Mouse (Mus musculus) right cerebral cortex, postnatal 25 days (tissue): ENCODE measurements at regions not wholly inside any gene's neighbourhood (a gene's known extent, or its start where the extent isn't known, plus 50 kb on each side); places are given as distances from the start of the nearest gene placed in this dataset.

Experiments used
- DNase-seq: peaks from one replicate; pipeline ENCODE4 v3.0.0; 2022

DNA sequence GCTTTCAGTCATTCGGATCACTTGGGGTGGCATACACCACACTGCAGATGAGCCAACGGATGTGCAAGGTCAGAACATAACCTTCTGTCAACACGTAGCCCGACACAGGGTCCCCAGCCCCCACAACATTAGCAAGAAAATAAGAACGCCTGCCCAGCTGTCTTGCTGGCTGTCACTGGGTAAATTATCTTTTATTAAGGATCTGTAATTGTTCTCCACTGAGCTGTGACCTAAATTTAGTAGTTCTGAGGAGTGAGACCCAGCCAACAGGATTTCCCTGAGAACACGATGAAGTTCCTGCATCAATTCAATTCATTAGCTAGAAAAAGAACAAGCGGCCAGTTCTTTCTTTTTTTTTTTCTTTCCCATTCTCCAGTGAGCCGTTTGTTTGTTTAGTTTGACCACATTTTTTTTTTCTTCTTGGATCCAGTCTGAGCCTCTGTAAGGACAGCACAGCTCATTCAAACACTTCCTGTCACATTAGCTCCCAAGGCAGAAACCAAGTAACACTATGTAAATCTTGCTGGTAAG is 472.5 kb upstream of the A1bg start:
- no peak for DNase-seq

- no peak for DNase-seq
These were observed 457.9 kb upstream of the A1bg start for GRCm38 (mm10) chr15:61380666-61381065.

DNA sequence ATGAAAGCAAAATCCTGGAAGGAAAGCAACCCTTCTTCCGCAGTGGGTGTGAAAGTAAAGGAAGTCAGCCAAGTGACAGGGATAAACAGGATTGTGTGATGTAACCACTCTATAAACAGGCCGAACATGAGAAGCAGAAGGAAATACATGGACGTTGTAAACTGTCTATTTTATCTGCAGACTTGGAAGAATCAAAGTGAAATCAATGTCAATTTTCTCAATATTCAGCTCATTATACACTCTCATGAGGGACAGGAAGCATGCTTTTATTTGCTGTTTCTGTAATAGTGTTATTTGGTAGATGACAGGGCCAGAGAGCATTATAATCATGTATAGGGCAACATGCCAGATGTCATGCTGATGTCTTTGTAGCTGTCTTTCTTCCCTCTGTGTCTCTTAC is 443.5 kb upstream of the A1bg start:
- DNase-seq = no peak

- no peak for DNase-seq
These were observed 442.7 kb upstream of the A1bg start for GRCm38 (mm10) chr15:61365511-61365910.

GRCm38 (mm10) chr15:61364461-61364860 is 441.6 kb upstream of the A1bg start:
- no peak for DNase-seq

DNA sequence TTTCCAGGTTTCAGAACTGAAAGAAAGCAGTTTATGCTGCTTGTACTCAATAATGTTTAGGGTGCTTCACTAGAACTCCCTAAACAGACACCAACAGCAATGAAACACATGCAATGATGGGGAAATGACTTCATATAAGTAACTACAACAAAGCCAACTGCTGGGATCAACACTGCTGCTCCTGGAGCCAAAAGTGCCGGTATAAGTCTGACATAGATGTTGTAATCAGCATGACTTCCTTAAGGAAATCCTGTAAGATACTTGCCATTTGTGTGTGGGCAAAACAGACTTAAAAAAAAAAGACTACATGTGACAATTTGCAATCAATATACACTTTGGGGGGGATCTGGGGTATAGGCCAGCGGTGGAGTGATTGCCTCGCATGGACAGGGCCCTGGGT is 438.4 kb upstream of the A1bg start:
- DNase-seq = no peak

DNA sequence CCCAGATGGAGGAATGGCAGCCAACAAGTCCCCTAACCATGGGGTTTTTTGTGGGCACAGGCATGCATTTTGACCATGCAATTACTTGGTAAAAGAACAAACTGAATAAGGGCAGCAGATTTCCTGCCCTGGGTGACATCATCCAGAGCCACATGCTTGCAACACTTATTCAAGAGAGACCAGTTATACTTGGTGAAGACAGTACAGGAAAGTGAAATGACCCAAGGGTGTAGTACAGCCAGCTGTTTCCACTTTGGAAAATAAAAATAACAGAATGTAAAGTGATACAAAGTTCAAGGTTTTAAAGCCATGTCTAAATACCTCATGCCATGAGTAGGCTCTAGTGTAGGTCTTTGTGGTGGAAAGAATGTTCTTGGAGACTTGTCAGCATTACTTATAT is 432.5 kb upstream of the A1bg start:
- DNase-seq = no peak

GRCm38 (mm10) chr15:61351729-61352342 is 429.0 kb upstream of the A1bg start:
- no peak for DNase-seq

GRCm38 (mm10) chr15:61345101-61345500 is 422.3 kb upstream of the A1bg start:
- no peak for DNase-seq

GRCm38 (mm10) chr15:61342618-61343017 is 419.8 kb upstream of the A1bg start:
- no peak for DNase-seq

DNA sequence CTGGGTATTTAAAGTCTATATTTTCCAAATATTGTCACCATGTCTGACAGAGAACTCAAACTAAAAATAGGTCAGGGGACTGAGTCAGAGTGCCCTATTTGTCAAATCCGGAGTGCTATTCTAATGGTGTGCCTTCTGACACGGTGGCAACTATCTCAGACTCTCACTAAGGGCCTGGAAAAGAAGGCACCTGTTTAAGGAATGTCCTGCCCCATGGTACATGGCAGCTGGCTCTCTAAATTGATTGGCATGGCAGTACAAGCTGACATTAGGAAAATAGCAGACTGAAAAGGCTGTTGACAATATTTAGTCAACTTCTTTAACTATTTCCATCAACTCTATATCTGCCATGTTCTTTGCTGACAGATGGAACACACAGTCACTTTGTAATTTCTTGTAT is 405.1 kb upstream of the A1bg start:
- DNase-seq = no peak

DNA sequence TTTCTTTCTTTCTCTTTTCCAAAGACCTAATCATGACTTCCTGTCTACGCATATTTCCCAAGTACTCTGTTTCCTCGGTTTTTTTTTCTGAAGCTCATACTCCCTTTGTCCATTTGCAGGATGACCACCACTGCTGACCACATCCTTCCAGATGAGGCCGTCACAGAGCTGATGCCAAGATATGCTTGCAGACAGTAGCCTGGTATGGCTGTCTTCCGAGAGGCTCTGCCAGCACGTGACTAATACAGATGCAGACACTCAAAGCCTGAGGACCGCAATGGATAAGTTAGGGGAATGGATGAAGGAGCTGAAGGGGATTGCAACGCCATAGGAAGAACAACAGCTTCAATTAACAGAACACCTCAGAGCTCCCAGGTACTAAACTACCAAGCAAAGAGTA is 399.4 kb upstream of the A1bg start:
- no peak for DNase-seq

- no peak for DNase-seq
These were observed 386.8 kb upstream of the A1bg start for GRCm38 (mm10) chr15:61309452-61310165.

GRCm38 (mm10) chr15:61308936-61309335 is 386.1 kb upstream of the A1bg start:
- DNase-seq = no peak

GRCm38 (mm10) chr15:61304546-61304945 is 381.7 kb upstream of the A1bg start:
- DNase-seq = no peak

GRCm38 (mm10) chr15:61299796-61300195 is 377.0 kb upstream of the A1bg start:
- DNase-seq = no peak

GRCm38 (mm10) chr15:61297447-61298208 is 374.8 kb upstream of the A1bg start:
- DNase-seq = no peak

- no peak for DNase-seq
These were observed 371.8 kb upstream of the A1bg start for GRCm38 (mm10) chr15:61294616-61295015.

DNA sequence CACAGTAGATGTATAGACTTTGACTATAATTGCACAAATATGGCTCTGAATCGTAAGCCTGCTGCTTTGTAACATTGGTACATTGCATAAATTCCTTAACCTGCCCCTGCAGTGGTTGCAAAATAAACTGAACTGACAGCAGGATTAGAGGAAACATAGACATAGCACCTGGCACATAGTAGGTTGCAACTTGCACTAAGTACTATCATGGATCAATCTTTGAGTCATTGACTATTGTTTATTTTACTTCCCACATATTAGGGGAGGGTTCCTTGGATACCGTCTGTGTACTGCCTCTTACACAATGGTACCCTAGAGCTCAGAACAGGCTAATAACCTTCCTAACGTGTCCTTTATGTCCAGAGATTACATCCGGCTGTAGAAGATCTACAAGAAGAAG is 371.3 kb upstream of the A1bg start:
- no peak for DNase-seq

DNA sequence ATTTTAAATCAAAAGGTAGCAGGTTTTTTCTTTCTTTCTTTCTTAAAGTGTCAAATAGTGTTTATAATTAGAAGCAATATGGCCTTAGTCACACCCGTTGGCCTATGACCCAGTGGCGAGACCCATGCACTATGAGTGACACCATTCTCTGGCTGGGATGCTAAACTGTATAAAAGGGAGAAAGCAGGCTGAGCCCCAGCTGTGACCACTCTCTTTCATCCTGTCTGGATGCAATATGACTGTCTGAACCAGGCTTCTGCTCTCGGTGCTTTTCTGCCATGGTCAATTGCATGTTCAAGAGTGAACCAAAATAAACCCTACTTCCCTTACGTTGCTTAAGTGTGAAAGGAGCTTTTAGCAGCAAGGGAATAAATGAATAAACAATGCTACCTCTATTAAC is 346.0 kb upstream of the A1bg start:
- no peak for DNase-seq

DNA sequence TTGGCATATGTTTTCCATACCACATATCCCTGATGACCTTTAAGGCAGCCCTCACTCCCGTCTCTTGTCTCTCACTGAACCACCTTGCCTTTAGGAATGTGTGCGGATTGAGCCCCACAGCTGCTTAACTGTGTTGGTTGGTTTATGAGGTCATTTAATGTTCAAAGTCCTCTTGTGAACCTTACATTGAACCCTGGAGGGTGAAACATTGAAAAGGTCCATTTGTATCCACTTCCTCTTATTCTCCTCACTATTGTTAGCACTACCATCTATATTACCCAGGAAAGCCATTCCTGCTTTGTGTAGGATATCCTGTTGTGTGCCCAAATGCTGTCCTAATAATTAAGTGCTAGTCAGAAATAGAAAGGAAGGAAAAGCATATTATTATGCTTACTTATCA is 336.2 kb upstream of the A1bg start:
- DNase-seq = no peak

DNA sequence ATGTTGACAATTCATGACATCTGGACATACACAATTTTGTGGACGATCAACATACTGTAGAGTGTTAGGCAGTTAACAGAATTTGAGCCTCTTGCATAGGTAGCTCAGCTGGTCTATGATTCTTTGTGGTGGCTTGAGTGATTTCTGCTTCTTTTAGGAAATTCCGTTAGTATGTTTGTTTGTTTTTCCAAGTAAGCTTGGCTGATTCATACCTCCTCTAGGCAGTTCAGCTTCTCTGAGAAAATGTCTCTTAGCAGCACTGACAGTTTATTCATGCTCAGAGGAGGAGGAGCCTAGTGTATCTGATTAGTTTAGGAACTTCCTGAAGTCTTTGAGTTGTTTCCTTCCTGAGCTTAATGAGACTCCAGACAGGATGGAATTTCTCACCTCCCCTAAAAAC is 321.7 kb upstream of the A1bg start:
- DNase-seq = no peak

GRCm38 (mm10) chr15:61242161-61242681 is 319.4 kb upstream of the A1bg start:
- no peak for DNase-seq

DNA sequence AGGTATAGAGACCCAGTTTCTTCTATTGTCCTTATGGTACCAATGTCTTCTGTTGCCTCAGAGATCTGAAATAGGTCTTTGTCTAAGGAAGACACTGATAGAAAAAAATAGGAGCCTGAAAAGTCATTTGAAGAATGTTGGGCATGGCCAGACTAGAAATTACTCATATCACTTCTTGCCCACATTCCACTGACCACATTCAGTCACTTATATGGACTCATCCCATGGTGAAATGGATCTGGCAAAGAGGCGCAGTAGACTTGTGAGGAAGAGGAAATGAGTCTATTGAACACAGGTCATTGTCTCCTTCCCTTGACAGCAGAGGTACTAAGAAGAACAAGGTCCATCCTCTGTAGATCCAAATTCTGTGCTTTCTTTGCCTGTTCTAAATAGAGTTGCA is 318.9 kb upstream of the A1bg start:
- no peak for DNase-seq
